Mouse (Mus musculus): ENCODE data around the gene Fbxo24. TPM values are rescaled to one million over a fixed set of nuclear protein-coding genes. Genes with fewer than 3 reads are reported as not detected.

Gene Fbxo24
- not detected for polyA plus RNA-seq (2014; fragmentation: Illumina TruSeq; extraction: RNeasy Lipid Tissue Mini Kit (QIAGEN cat#74804); ENCODE audit: low read depth, low replicate concordance)

GRCm38 (mm10) chr5:137628498-137629305 lies at the start of gene Fbxo24, which contains the start of the genes Lrch4 and Gm20605:
TSS of gene Fbxo24 (minus strand) at chr5:137629002.
TSS of gene Lrch4 (plus strand) at chr5:137629121.
TSS of gene Gm20605 (plus strand) at chr5:137629175.

GRCm38 (mm10) chr5:137645652-137646091 lies 16.9 kb upstream of the Fbxo24 start, which contains the start of gene Irs3:
TSS of gene Irs3 (minus strand) at chr5:137645714.

DNA sequence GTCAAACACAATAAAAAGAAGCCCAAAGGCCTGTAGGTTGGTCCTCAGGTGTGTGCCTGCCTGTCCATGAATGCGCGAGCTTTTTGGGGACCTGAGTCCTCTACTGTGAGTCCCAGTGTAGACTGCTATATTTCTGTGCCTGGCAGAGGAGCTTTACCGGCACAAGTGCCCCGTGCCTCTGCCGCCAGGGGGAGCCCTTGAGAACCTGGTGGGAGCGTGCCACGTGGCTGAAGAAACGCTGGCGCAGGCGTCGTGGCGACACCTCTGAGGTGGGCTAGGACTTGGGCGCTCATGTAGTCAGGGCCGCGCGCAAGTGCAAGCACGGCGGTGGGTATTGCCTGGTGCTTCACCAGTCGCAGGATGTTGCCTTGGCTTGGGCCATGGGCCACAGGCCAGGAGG lies 12.3 kb upstream of the Fbxo24 start, which contains the start of gene Sap25:
Sap25 (plus strand) TSS at position 281 of the 400 bp plus-strand sequence.

GRCm38 (mm10) chr5:137613550-137613949 lies 15.3 kb downstream of the Fbxo24 start, which contains the start of gene Pcolce:
TSS of gene Pcolce (minus strand) at chr5:137613784.

GRCm38 (mm10) chr5:137600619-137601364 lies 28.0 kb downstream of the Fbxo24 start, which contains the start of gene Mospd3:
TSS of gene Mospd3 (minus strand) at chr5:137601058.

DNA sequence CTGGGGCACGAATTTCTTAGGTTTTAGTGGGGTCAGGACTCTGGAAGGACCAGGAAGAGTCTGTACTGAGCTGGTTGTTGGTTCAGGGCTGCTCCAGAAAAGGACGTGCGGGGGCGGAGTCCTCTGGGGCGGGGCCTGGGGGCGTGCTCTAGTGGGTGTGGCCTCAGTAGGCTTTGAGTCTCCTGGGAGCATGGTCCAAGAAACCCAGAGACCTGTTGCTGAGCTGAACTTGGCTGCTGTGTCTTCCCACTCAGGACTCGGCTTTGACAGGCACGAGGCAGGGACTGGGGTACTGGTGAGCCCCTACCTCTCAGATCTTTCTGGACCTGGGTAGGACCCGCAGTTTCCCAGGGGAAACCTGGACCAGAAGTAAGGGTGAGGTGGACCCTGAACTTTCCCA lies 59.1 kb downstream of the Fbxo24 start, which contains the start of gene Tfr2:
Tfr2 (plus strand) TSS at position 176 of the 400 bp plus-strand sequence.

Other genes with a start within 250 kb of the Fbxo24 start
- not detected for gene Zan, start 151.9 kb downstream of the Fbxo24 start, polyA plus RNA-seq (2014; fragmentation: Illumina TruSeq; extraction: RNeasy Lipid Tissue Mini Kit (QIAGEN cat#74804); ENCODE audit: low read depth, low replicate concordance)
- not detected for gene Pop7, start 126.5 kb downstream of the Fbxo24 start, polyA plus RNA-seq (2014; fragmentation: Illumina TruSeq; extraction: RNeasy Lipid Tissue Mini Kit (QIAGEN cat#74804); ENCODE audit: low read depth, low replicate concordance)
- 1.5 TPM for gene Gigyf1, start 110.5 kb downstream of the Fbxo24 start, polyA plus RNA-seq (2014; fragmentation: Illumina TruSeq; extraction: RNeasy Lipid Tissue Mini Kit (QIAGEN cat#74804); ENCODE audit: low read depth, low replicate concordance)
- not detected for gene Epo, start 95.8 kb downstream of the Fbxo24 start, polyA plus RNA-seq (2014; fragmentation: Illumina TruSeq; extraction: RNeasy Lipid Tissue Mini Kit (QIAGEN cat#74804); ENCODE audit: low read depth, low replicate concordance)
- 5.5 TPM for gene Gnb2, start 95.5 kb downstream of the Fbxo24 start, polyA plus RNA-seq (2014; fragmentation: Illumina TruSeq; extraction: RNeasy Lipid Tissue Mini Kit (QIAGEN cat#74804); ENCODE audit: low read depth, low replicate concordance)
- not detected for gene Actl6b, start 75.5 kb downstream of the Fbxo24 start, polyA plus RNA-seq (2014; fragmentation: Illumina TruSeq; extraction: RNeasy Lipid Tissue Mini Kit (QIAGEN cat#74804); ENCODE audit: low read depth, low replicate concordance)
- gene Tfr2, start 59.2 kb downstream of the Fbxo24 start, polyA plus RNA-seq (2014; fragmentation: Illumina TruSeq; extraction: RNeasy Lipid Tissue Mini Kit (QIAGEN cat#74804); ENCODE audit: low read depth, low replicate concordance), result 32.0 TPM
- 1.3 TPM for gene Mospd3, start 27.9 kb downstream of the Fbxo24 start, polyA plus RNA-seq (2014; fragmentation: Illumina TruSeq; extraction: RNeasy Lipid Tissue Mini Kit (QIAGEN cat#74804); ENCODE audit: low read depth, low replicate concordance)
- 0.64 TPM for gene Pcolce, start 15.2 kb downstream of the Fbxo24 start, polyA plus RNA-seq (2014; fragmentation: Illumina TruSeq; extraction: RNeasy Lipid Tissue Mini Kit (QIAGEN cat#74804); ENCODE audit: low read depth, low replicate concordance)
- gene Lrch4, start 119 bp upstream of the Fbxo24 start, polyA plus RNA-seq (2014; fragmentation: Illumina TruSeq; extraction: RNeasy Lipid Tissue Mini Kit (QIAGEN cat#74804); ENCODE audit: low read depth, low replicate concordance), result 0.40 TPM
- not detected for gene Gm20605, start 173 bp upstream of the Fbxo24 start, polyA plus RNA-seq (2014; fragmentation: Illumina TruSeq; extraction: RNeasy Lipid Tissue Mini Kit (QIAGEN cat#74804); ENCODE audit: low read depth, low replicate concordance)
- not detected for gene Sap25, start 12.3 kb upstream of the Fbxo24 start, polyA plus RNA-seq (2014; fragmentation: Illumina TruSeq; extraction: RNeasy Lipid Tissue Mini Kit (QIAGEN cat#74804); ENCODE audit: low read depth, low replicate concordance)
- not detected for gene Irs3, start 16.7 kb upstream of the Fbxo24 start, polyA plus RNA-seq (2014; fragmentation: Illumina TruSeq; extraction: RNeasy Lipid Tissue Mini Kit (QIAGEN cat#74804); ENCODE audit: low read depth, low replicate concordance)
- 10.3 TPM for gene Agfg2, start 55.7 kb upstream of the Fbxo24 start, polyA plus RNA-seq (2014; fragmentation: Illumina TruSeq; extraction: RNeasy Lipid Tissue Mini Kit (QIAGEN cat#74804); ENCODE audit: low read depth, low replicate concordance)
- not detected for gene Nyap1, start 112.6 kb upstream of the Fbxo24 start, polyA plus RNA-seq (2014; fragmentation: Illumina TruSeq; extraction: RNeasy Lipid Tissue Mini Kit (QIAGEN cat#74804); ENCODE audit: low read depth, low replicate concordance)
- 0.79 TPM for gene Tsc22d4, start 116.7 kb upstream of the Fbxo24 start, polyA plus RNA-seq (2014; fragmentation: Illumina TruSeq; extraction: RNeasy Lipid Tissue Mini Kit (QIAGEN cat#74804); ENCODE audit: low read depth, low replicate concordance)
- gene Ppp1r35, start 149.8 kb upstream of the Fbxo24 start, polyA plus RNA-seq (2014; fragmentation: Illumina TruSeq; extraction: RNeasy Lipid Tissue Mini Kit (QIAGEN cat#74804); ENCODE audit: low read depth, low replicate concordance), result 2.5 TPM
- gene Mepce, start 158.7 kb upstream of the Fbxo24 start, polyA plus RNA-seq (2014; fragmentation: Illumina TruSeq; extraction: RNeasy Lipid Tissue Mini Kit (QIAGEN cat#74804); ENCODE audit: low read depth, low replicate concordance), result 4.4 TPM
- 8.9 TPM for gene Zcwpw1, start 158.8 kb upstream of the Fbxo24 start, polyA plus RNA-seq (2014; fragmentation: Illumina TruSeq; extraction: RNeasy Lipid Tissue Mini Kit (QIAGEN cat#74804); ENCODE audit: low read depth, low replicate concordance)
- gene Pilra, start 207.3 kb upstream of the Fbxo24 start, polyA plus RNA-seq (2014; fragmentation: Illumina TruSeq; extraction: RNeasy Lipid Tissue Mini Kit (QIAGEN cat#74804); ENCODE audit: low read depth, low replicate concordance), result 3.2 TPM
- gene Pilrb1, start 229.1 kb upstream of the Fbxo24 start, polyA plus RNA-seq (2014; fragmentation: Illumina TruSeq; extraction: RNeasy Lipid Tissue Mini Kit (QIAGEN cat#74804); ENCODE audit: low read depth, low replicate concordance), result 3.8 TPM
- 3.2 TPM for gene Pilrb2, start 242.8 kb upstream of the Fbxo24 start, polyA plus RNA-seq (2014; fragmentation: Illumina TruSeq; extraction: RNeasy Lipid Tissue Mini Kit (QIAGEN cat#74804); ENCODE audit: low read depth, low replicate concordance)